Mouse (Mus musculus): ENCODE measurements at regions not wholly inside any gene's neighbourhood (a gene's known extent, or its start where the extent isn't known, plus 50 kb on each side); places are given as distances from the start of the nearest gene placed in this dataset.

- 53% methylated on average over 10 of the region's 10 CpGs for WGBS
- intact Hi-C loops (cut with DNase I): no loop called here
Measured at GRCm38 (mm10) chr4:8987544-8988344, 748.9 kb upstream of the Car8 start.

DNA sequence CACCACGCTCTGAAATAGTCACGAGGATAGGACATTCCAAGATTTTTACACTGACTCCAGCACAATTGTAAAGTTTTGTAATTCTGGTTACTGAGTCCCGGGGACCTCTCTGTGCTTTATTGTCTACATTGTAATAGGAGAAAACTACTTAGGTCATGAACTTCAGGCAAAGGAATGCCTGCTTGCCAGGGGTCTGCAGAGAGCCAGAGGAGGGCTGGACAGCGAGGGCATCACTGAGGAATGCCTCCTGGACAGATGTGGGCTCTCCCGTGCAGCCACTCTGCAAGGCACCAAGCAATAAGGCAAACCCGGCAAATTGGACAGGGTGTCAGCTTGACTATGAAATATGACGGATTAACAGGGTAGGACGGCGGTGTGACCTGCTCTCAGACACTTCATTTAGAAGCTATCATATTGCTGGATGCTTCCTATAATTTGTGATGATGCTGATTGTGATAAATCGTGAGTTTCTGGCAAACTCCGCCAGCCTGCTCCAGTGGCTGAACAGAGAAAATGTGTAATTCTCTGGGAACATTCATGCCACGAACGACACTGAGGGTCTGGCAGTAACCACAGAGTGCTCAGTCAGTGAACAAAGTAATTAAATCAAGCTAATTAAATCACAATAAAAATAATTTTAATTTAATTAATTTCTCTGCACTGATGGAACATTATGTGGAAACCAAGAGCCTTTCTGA, 747.7 kb upstream of the Car8 start:
- Histone ChIP-seq H3K79me2 (replicated peaks; ENCODE audit: control insufficient read depth, insufficient read depth, low read length) (no peaks in the 10 kb centered on the region), H3K36me3 (ENCODE audit: control insufficient read depth, insufficient read depth, low read length) (no peaks in the 10 kb centered on the region), H3K4me1 (ENCODE audit: control insufficient read depth, insufficient read depth, low read length) (no peaks in the 10 kb centered on the region), H3K27ac (no peak overlapping the region), H3K27me3 (ENCODE audit: control insufficient read depth, insufficient read depth, low read length) (no peaks in the 10 kb centered on the region), H3K9ac (ENCODE audit: low read depth, low read length) (no peak overlapping the region), H3K4me3 (no peak overlapping the region)
- DNase-seq: no peak
- TF ChIP-seq EP300 (IDR thresholded peaks at IDR 0.05; ENCODE audit: insufficient read depth, low read depth, low read length) (no peak), POLR2A (IDR thresholded peaks at IDR 0.05; ENCODE audit: insufficient read depth, low read depth, low read length) (no peak), CTCF (IDR thresholded peaks at IDR 0.05) (no peak)
- 80% methylated on average over 13 of the region's 13 CpGs for WGBS
- intact Hi-C loops (cut with DNase I): no loop called here

More at GRCm38 (mm10) chr4:8987544-8988344, 748.9 kb upstream of the Car8 start:
- no peaks in the 10 kb centered on the region for H3K4me1 ChIP-seq (ENCODE audit: control insufficient read depth, insufficient read depth, low read length)
- H3K27me3 ChIP-seq (ENCODE audit: control insufficient read depth, insufficient read depth, low read length): no peaks in the 10 kb centered on the region
- H3K27ac ChIP-seq: no peak overlapping the region
- no peaks in the 10 kb centered on the region for H3K36me3 ChIP-seq (ENCODE audit: control insufficient read depth, insufficient read depth, low read length)
- TF ChIP-seq POLR2A (IDR thresholded peaks at IDR 0.05; ENCODE audit: insufficient read depth, low read depth, low read length) (no peak), EP300 (IDR thresholded peaks at IDR 0.05; ENCODE audit: insufficient read depth, low read depth, low read length) (no peak), CTCF (IDR thresholded peaks at IDR 0.05) (no peak)
- H3K9ac ChIP-seq (ENCODE audit: low read depth, low read length): no peak overlapping the region
- H3K79me2 ChIP-seq (replicated peaks; ENCODE audit: control insufficient read depth, insufficient read depth, low read length): no peaks in the 10 kb centered on the region
- DNase-seq: no peak
- no peak overlapping the region for H3K4me3 ChIP-seq

DNA sequence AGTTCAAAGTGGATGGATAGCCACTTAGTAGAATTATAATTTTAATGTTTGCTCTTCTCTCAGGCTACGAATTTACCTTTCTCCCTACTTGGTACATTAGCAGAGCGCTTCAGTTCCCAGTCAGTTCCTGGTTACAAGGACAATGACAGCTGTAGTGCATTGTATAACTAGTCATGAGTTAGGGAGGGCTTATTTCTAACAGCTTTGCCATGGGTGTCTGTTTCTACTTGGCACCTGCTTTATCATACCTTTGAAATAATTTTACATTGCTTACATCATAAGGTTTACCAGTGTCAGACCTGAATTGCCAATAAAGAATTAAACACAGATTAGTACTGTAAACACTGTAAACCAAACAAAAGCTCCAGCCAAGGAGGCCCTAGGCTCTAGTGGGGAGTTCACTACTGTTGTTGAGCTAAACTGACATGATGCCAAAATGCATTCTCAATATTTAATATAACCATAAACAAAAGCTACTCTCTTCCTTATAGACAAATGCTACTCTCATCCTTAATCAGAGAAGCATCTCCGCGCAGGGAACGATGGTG, 745.3 kb upstream of the Car8 start:
- no peak for DNase-seq
- Histone ChIP-seq H3K27me3 (ENCODE audit: control insufficient read depth, insufficient read depth, low read length) (no peaks in the 10 kb centered on the region), H3K36me3 (ENCODE audit: control insufficient read depth, insufficient read depth, low read length) (no peaks in the 10 kb centered on the region), H3K4me3 (no peak overlapping the region), H3K4me1 (ENCODE audit: control insufficient read depth, insufficient read depth, low read length) (no peaks in the 10 kb centered on the region), H3K79me2 (replicated peaks; ENCODE audit: control insufficient read depth, insufficient read depth, low read length) (no peaks in the 10 kb centered on the region), H3K27ac (no peak overlapping the region), H3K9ac (ENCODE audit: low read depth, low read length) (no peak overlapping the region)
- intact Hi-C loops (cut with DNase I): no loop called here
- TF ChIP-seq POLR2A (IDR thresholded peaks at IDR 0.05; ENCODE audit: insufficient read depth, low read depth, low read length): no peak
- TF ChIP-seq EP300 (IDR thresholded peaks at IDR 0.05; ENCODE audit: insufficient read depth, low read depth, low read length): no peak
- TF ChIP-seq CTCF (IDR thresholded peaks at IDR 0.05): no peak
- 93% methylated on average over 5 of the region's 5 CpGs for WGBS

DNA sequence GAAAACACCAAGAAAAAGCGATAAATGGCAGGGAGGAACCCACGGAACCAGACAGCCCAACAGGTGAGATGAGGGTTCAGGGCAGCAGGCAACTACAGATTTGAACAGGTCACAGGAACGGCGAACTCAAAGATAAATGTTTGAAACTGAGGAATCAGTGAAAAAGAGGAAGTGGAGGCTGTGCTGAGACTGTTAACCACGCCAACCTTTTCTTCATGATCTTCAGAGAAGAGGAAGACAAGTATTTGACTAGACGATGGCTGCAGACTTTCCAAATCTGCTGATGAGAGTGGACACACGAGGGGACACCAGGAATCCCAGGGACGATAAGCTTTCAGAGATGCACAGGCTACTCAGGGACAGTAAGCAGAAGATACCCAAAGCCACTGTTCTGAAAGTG, 740.1 kb upstream of the Car8 start:
- Histone ChIP-seq H3K27me3 (ENCODE audit: control insufficient read depth, insufficient read depth, low read length) (no peaks in the 10 kb centered on the region), H3K27ac (no peak overlapping the region), H3K4me3 (no peak overlapping the region), H3K9ac (ENCODE audit: low read depth, low read length) (no peak overlapping the region), H3K4me1 (ENCODE audit: control insufficient read depth, insufficient read depth, low read length) (no peaks in the 10 kb centered on the region), H3K36me3 (ENCODE audit: control insufficient read depth, insufficient read depth, low read length) (no peaks in the 10 kb centered on the region), H3K79me2 (replicated peaks; ENCODE audit: control insufficient read depth, insufficient read depth, low read length) (no peaks in the 10 kb centered on the region)
- DNase-seq: no peak
- WGBS: 77% methylated on average over 8 of the region's 8 CpGs
- intact Hi-C loops (cut with DNase I): no loop called here
- no peak for TF ChIP-seq CTCF (IDR thresholded peaks at IDR 0.05)
- TF ChIP-seq EP300 (IDR thresholded peaks at IDR 0.05; ENCODE audit: insufficient read depth, low read depth, low read length): no peak
- TF ChIP-seq POLR2A (IDR thresholded peaks at IDR 0.05; ENCODE audit: insufficient read depth, low read depth, low read length): no peak

GRCm38 (mm10) chr4:8969951-8970455, 731.2 kb upstream of the Car8 start:
- H3K27me3 ChIP-seq (ENCODE audit: control insufficient read depth, insufficient read depth, low read length): no peaks in the 10 kb centered on the region
- no peak for DNase-seq
- no peaks in the 10 kb centered on the region for H3K36me3 ChIP-seq (ENCODE audit: control insufficient read depth, insufficient read depth, low read length)
- no peaks in the 10 kb centered on the region for H3K79me2 ChIP-seq (replicated peaks; ENCODE audit: control insufficient read depth, insufficient read depth, low read length)
- no peaks in the 10 kb centered on the region for H3K4me1 ChIP-seq (ENCODE audit: control insufficient read depth, insufficient read depth, low read length)
- no peak overlapping the region for H3K9ac ChIP-seq (ENCODE audit: low read depth, low read length)
- no peak overlapping the region for H3K4me3 ChIP-seq
- WGBS: 78% methylated on average over 5 of the region's 5 CpGs
- H3K27ac ChIP-seq: no peak overlapping the region
- intact Hi-C loops (cut with DNase I): no loop called here
- TF ChIP-seq POLR2A (IDR thresholded peaks at IDR 0.05; ENCODE audit: insufficient read depth, low read depth, low read length) (no peak), CTCF (IDR thresholded peaks at IDR 0.05) (no peak), EP300 (IDR thresholded peaks at IDR 0.05; ENCODE audit: insufficient read depth, low read depth, low read length) (no peak)
